Mouse (Mus musculus) spleen, adult 12 weeks (tissue): ENCODE data around the gene Pfkfb1.

ENCODE experiments used
- DNase-seq: peaks from one replicate; pipeline ENCODE4 v3.0.0; 2022; ENCODE audit warnings: low spot score

The Pfkfb1 gene

DNA sequence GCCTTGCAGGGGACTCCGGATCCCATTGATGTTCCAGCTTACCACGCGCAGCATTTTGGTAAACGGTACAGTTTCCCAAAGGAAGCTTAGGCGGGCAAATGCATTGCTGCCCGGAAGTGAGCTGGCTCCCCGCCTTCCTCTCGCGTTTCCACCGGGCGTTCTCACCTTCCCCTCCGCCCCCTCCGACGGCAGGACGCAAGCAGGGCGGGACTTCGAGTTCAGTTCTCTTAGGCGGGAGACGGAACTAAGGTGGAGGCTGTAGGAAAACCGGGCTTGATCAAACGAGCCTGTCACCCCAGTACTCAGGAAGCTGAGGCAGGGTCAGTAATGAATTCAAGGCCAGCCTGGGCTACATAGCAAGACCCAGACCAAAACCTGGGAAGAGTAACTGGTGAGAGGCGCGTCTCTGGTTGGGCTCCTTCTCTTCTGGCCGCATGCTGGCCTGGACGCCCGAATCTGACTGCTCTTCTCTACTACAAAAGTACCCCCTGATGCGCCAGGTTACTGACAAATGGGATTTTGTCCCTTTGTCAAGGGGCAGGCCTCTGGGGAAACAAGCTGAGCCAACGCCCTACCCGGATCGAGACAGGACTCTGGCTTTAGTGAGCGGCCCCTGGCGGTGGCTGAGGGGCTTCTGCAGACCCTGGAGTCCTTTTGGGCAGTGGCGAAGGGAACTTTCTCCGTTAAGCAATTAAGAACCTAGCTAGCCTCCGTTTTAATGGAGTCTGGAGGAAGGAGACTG lies at the start of gene Pfkfb1:
Pfkfb1 (plus strand) TSS at position 207 of the 742 bp plus-strand sequence.
- peak; percentile 62 for DNase-seq

GRCm38 (mm10) chrX:150540111-150540510 lies 47.9 kb upstream of the Pfkfb1 start:
- no peak for DNase-seq

GRCm38 (mm10) chrX:150541684-150542083 lies 46.3 kb upstream of the Pfkfb1 start:
- DNase-seq: no peak

DNA sequence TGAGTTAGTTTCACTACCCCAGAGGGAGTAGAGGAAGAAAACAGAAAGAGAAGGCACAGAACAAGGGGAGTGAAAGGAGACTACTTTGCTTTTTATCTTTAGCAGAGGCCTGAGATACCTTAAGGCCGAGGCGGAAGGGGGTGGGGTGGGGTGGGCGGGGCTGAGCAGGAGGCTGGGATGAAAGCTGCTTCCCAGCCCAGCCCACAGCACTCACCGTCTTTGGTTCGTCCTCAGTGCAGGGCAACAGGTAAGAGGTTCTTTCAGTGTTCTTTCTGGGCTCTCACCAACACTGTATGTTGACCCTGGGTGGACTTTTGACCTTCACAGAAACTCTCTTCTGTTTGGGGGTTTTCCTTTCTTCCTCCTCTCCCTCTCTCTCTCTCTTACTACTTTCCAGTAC lies 40.8 kb upstream of the Pfkfb1 start, which contains the start of gene Alas2:
Alas2 (plus strand) TSS at position 137 of the 400 bp plus-strand sequence.
- DNase-seq: no peak

- peak; percentile 54 for DNase-seq
Observed at GRCm38 (mm10) chrX:150549639-150550038, 38.4 kb upstream of the Pfkfb1 start.

- no peak for DNase-seq
Observed at GRCm38 (mm10) chrX:150551986-150552385, 36.0 kb upstream of the Pfkfb1 start.

DNA sequence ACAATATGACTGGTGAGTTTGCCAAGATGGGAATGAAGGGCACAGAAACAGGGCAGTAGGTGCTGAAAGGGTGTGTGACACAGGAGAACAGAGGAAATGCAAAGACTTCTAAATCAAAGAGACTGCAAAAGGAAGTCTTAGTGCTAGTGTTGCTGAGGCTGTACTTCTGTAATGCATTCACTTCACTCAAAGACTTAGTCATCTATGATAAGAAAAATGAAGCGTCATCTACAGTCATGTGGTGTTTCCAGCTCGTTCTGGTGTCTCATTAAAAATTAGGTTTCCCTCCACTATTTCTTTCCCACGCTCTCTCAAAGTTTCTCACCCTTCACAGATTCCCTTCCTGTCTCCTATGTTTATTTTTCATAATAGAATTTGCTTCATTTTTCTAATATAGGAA lies 34.0 kb upstream of the Pfkfb1 start:
- no peak for DNase-seq

DNA sequence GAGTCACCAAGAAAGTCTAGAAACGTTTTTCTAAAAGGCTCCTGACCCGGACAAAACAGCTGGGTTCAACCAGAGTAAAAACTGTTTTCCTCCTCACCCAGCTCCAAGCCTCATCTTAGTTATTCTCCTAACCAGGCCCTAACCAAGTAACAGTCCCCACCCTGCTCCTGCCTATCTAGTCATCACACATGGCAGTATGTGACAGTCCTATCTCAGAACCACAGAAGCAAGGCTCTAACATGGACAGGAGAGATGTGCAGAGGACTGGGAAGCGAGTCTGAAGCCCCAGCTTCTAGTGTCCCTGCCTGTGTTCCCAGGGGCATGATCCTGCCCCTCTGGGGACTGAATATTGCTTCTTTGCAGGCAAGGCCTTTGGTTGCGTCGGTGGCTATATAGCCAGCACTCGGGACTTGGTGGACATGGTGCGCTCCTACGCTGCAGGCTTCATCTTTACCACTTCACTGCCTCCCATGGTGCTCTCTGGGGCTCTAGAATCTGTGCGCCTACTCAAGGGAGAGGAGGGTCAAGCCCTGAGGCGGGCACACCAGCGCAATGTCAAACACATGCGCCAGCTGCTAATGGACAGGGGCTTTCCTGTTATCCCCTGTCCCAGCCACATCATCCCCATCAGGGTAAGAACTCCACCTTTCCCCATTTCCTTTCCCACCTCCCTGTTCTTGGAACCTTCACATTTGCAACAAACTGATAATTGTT lies 23.2 kb upstream of the Pfkfb1 start:
- DNase-seq: peak; percentile 36

DNA sequence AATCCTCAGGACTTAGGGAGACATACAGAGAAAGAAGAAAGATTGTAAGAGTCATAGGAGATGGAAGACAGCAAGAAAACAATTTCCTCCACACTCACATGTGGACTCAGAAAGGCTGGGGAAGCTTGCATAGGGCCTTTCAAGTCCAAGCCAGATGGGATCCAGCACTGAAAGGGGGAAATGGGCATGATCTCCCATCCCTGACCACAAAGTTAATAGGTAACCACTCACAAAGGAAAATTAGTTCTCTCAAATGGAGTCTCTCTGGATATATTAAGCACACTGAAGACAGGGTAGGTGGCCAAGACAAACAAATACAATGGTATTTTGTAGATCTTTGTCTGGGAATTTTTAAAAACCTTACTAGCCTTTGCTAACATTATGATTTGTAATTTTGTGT lies 6.1 kb upstream of the Pfkfb1 start:
- no peak for DNase-seq

GRCm38 (mm10) chrX:150585116-150585515 lies 2.9 kb upstream of the Pfkfb1 start:
- DNase-seq: no peak

GRCm38 (mm10) chrX:150589696-150590095 lies 1.7 kb downstream of the Pfkfb1 start, which contains the start of gene Apex2:
Gene Apex2 (minus strand): TSS chrX:150589868.
- DNase-seq: no peak

DNA sequence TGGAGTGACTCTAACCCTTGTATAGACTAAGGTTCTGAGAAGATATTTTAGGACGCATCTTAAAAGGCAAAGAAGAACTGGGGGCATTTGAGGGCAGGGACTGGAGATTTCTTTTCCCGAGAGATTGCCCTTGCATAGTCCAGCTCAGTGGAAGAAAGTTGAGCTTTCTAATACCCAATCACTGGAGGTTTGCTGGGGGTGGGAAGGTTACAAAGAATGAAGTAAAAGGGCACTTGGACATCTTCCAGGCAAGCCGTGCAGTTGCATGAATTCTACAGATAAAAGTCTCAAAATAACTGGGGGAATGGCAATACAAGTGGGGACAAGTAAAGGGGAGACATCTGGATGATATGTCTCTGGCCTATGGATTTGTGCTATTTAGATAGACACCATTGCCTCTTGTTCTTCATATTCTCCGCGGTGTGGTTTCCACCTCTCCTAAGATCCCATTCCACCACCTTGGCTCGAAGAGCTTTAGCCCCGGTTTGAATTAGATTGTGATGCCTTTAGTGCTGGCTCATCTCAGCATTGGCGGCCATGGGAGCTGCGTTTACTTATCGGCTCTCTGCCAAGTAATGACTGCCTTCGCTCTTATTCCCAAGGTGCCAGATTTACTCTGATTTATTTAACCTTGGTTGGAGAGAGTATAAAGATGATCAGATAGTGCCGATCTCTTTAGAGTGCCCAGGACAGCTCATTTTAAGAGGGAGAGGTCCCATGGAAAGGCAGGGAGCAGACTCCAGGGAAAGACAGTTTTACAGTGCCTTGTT lies 5.4 kb downstream of the Pfkfb1 start:
- DNase-seq: no peak

DNA sequence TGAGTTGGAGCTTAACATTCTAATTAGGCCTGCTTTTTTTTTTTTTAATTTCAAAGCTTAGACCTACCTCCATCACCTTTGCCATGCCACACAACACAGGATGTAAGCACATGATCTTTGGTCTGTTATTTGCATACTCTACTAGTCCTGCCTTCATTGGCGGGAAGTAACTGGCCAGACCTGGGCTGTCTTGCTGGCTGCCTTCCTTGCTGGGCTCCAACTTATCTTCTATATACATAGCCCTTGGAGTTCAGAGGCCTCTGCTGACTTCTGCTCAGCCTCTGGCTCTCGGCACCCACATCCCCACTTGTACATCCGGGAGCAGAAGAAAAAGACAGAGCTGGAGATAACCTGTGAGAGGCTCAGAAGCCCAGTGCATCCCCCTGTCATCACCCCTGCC lies 6.1 kb downstream of the Pfkfb1 start:
- DNase-seq: no peak

DNA sequence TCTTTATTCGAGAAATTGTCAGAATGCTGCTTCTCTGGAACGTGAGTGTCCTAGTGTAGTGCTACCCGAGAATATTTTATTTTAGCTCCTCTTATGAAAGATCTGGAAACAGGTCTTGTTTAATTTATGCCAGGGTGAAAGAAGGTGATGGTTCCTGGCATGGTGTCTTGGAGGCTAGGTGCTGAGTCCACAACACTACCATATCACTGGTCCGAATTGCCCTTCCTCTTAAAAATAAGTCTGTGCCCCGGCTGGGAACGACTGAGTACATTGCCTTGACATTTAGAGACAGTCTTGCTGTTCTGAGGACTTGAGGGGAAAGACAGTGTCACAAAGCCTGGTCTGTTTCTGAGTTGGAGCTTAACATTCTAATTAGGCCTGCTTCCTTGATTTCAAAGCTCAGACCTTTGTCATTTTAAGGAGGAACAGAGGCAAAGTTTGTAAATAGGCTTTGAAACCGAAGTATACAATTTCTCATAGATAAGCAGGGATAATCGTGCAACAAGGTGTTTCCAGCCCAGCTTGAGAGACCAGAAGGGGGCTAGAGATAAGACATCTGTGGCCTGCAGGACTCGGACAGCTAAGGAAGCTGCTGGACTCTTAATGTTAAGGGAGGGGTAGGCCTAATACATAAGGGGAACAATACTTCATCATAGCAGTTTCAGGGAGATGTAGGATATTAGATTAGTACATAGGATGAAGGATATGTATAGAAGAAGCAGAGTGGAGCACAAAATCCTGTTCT lies 7.2 kb downstream of the Pfkfb1 start:
- no peak for DNase-seq

- DNase-seq: no peak
Observed at GRCm38 (mm10) chrX:150598882-150599281, 10.9 kb downstream of the Pfkfb1 start.

- no peak for DNase-seq
Observed at GRCm38 (mm10) chrX:150636421-150636820, 48.4 kb downstream of the Pfkfb1 start.

DNA sequence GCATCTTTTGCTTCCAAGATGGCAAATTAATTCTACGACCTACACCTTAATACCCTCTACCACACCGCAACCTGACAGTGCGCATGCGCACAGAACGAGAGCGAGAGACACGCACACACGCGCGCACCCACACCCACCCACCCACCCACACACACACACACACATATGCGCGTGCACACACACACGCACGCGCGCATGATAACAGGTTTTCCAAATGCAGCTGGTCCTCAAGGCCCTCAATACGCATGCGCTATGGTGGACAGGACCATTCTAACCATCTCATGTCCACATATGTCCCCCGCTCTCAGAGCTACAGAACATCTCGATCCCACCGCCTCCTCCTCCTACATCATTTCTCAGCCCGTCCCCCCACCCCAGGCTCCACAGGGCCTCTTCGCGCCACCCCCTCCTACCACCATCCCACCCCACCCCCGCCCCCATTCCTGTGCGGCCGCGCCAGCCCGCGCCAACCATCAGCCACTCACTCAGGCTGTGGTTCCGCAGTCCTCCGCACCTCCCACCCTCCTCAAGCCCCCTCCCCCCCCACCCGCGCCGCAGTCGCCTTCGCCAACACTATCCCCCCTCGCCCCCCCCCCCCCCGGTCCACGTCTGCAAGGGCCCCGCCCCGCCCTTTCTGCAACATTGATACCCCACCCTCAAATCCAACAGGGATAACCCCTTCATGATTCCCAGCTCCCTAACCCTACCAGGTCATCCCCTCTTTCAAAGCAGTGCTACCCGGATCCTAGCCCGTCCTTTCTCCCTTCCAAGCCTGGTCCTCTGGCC lies 68.3 kb downstream of the Pfkfb1 start:
- no peak for DNase-seq

DNA sequence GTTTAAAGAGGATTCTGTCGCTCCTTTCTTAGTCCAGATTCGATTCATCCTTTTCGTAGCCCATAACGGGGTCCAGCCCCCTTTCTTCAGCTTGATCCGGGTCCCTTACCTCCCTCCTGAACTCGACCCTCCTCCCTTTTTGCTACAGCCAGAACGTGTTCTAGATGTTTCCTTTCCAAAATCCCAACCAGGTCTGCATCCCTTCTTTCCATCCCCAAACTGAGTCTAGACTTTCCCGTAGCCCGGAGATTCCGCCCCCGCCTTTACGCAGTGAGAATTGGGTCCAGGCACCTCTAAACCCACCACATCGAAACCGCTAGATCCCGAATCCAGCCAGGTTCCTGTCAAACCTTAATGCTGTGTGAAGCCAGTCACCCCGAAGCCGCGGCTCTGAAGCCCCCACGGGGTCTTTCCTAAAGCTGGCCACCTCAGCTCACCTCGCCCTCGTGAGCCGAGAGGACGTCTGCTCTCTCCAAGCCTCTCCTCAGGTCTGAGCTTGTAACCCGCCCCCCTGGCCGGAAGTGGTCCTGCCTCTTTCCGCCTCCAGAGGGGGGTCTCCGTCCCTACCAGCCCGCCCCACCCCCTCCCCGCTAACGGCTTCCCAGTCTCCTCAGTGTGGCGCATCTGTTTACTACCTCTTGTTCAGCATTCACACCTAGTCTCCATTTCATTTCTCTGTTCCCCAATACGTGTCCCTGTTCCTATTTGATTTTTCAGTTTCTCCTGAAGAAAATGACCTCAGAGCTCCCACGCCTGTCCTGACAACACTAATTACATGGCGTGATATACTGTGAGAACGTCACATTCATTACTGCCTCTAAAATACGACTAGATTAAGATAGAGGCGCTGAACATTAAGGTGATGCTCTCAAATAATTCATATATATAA lies 69.1 kb downstream of the Pfkfb1 start, which contains the start of gene Tro:
Tro (minus strand) TSS at position 676 of the 889 bp plus-strand sequence.
- no peak for DNase-seq

DNA sequence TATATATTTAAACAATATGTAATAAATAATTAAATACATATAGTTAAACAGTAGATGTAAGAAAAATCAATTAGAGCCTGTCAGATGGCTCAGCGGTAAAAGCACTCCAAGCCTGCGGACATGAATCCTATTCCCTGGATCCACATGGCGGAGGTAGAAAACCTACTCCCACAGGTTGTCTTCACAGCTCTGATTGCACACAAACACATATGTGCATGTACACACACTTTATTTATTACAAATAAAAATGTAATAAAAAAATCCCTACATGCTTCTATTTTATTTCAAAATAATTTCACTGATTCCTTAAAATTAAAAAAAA lies 69.7 kb downstream of the Pfkfb1 start:
- DNase-seq: no peak

DNA sequence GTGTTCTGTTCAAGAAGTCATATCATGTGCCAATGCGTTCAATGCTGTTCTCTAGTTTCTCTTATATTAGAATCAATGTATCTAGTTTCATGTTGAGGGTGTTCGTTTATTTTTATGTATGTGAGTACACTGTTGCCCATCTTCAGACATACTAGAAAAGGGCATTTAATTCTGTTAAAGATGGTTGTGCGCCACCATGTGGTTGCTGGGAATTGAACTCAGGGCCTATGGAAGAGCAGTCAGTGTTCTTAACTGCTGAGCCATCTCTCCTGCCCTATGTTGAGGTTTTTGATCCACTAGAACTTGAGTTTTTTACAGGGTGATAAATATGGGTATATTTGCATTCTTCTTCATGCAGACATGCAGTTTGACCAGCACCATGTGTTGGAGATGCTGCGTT lies 74.8 kb downstream of the Pfkfb1 start:
- no peak for DNase-seq
